Mouse (Mus musculus) 416B (cell line): ENCODE measurements around the gene Slit3.

Source experiments
- DNase-seq: peaks from one replicate; pipeline ENCODE4 v3.0.0; 2011; ENCODE audit warnings: low read depth

Gene Slit3

GRCm38 (mm10) chr11:35632262-35632661 is 511.2 kb downstream of the Slit3 start:
- peak; percentile 43 for DNase-seq

- no peak for DNase-seq
These were observed 516.1 kb downstream of the Slit3 start for GRCm38 (mm10) chr11:35637102-35637501.

GRCm38 (mm10) chr11:35638862-35639384 is 517.9 kb downstream of the Slit3 start:
- DNase-seq, result no peak

GRCm38 (mm10) chr11:35639428-35639827 is 518.4 kb downstream of the Slit3 start:
- DNase-seq, result peak; percentile 11

GRCm38 (mm10) chr11:35651286-35651685 is 530.3 kb downstream of the Slit3 start:
- no peak for DNase-seq

- no peak for DNase-seq
These were observed 534.8 kb downstream of the Slit3 start for GRCm38 (mm10) chr11:35655836-35656235.

GRCm38 (mm10) chr11:35657582-35657981 is 536.6 kb downstream of the Slit3 start:
- DNase-seq, result peak; percentile 82

GRCm38 (mm10) chr11:35660967-35661366 is 539.9 kb downstream of the Slit3 start:
- DNase-seq, result peak; percentile 18

- DNase-seq, result no peak
These were observed 541.9 kb downstream of the Slit3 start for GRCm38 (mm10) chr11:35662945-35663344.

- DNase-seq, result no peak
These were observed 542.6 kb downstream of the Slit3 start for GRCm38 (mm10) chr11:35663661-35664060.

- DNase-seq, result peak; percentile 53
These were observed 544.0 kb downstream of the Slit3 start for GRCm38 (mm10) chr11:35664991-35665390.

GRCm38 (mm10) chr11:35667428-35667827 is 546.4 kb downstream of the Slit3 start:
- peak; percentile 70 for DNase-seq

GRCm38 (mm10) chr11:35668138-35668537 is 547.1 kb downstream of the Slit3 start:
- DNase-seq, result peak; percentile 11

- DNase-seq, result no peak
These were observed 547.7 kb downstream of the Slit3 start for GRCm38 (mm10) chr11:35668750-35669149.

GRCm38 (mm10) chr11:35669536-35669935 is 548.5 kb downstream of the Slit3 start:
- DNase-seq, result no peak

GRCm38 (mm10) chr11:35670181-35670580 is 549.2 kb downstream of the Slit3 start:
- no peak for DNase-seq

- DNase-seq, result no peak
These were observed 549.7 kb downstream of the Slit3 start for GRCm38 (mm10) chr11:35670746-35671145.

GRCm38 (mm10) chr11:35673050-35673449 is 552.0 kb downstream of the Slit3 start:
- DNase-seq, result no peak

GRCm38 (mm10) chr11:35674242-35674641 is 553.2 kb downstream of the Slit3 start:
- no peak for DNase-seq

GRCm38 (mm10) chr11:35676744-35677143 is 555.7 kb downstream of the Slit3 start:
- DNase-seq, result no peak

GRCm38 (mm10) chr11:35679976-35680375 is 559.0 kb downstream of the Slit3 start:
- no peak for DNase-seq

GRCm38 (mm10) chr11:35687316-35687715 is 566.3 kb downstream of the Slit3 start:
- DNase-seq, result no peak

- no peak for DNase-seq
These were observed 569.7 kb downstream of the Slit3 start for GRCm38 (mm10) chr11:35690515-35691281.

- peak; percentile 35 for DNase-seq
These were observed 572.1 kb downstream of the Slit3 start for GRCm38 (mm10) chr11:35693136-35693535.
